9 mouse cellular contexts compared by ENCODE assay signal in genomic region chr11:32693431-32694141, GRCm38 (mm10). TPM values are rescaled to one million over a fixed set of nuclear protein-coding genes. Genes with fewer than 3 reads are reported as not detected.
DNase-seq lines count a peak whose midpoint lies in the region; TF ChIP-seq lines count a peak whose summit lies in the region.
"Had no signal": no experiment of that assay in that cellular context is flagged by ENCODE, and none has a peak within 500 bp of the region (broad histone marks: within the 10 kb centered on the region; RNA-seq: fewer than 3 reads in every experiment).

No protein-coding gene starts in this region.

- H3K4me3 ChIP-seq in kidney, adult 2 months (ENCODE audit: insufficient read depth, low read depth, low read length): no peak overlapping the region
- H3K4me3 ChIP-seq in C2C12 (ENCODE audit: insufficient read depth, poor library complexity, severe bottlenecking): no peak overlapping the region
- H3K4me3 ChIP-seq: embryonic facial prominence, embryonic 13.5 days; megakaryocyte, embryonic 14.5 days had no signal

- no peak for TF ChIP-seq POLR2A in kidney, adult 2 months (IDR thresholded peaks at IDR 0.05; ENCODE audit: low read depth, low read length)

- DNase-seq in kidney, adult 2 months: no peak
- DNase-seq in kidney, postnatal 36 days: no peak
- peak; percentile 29 for DNase-seq in Muller cell, postnatal 12 days (ENCODE audit: inconsistent ontology term)
- DNase-seq in induced T-regulatory cell, adult 2 months (ENCODE audit: low read depth): peak; percentile 45
- DNase-seq in urinary bladder, postnatal 25 days (ENCODE audit: low spot score): no peak
- DNase-seq in left cerebral cortex, postnatal 10 days (ENCODE audit: extremely low spot score in 1 of 2, low spot score in 2 of 2): no peak

- TF ChIP-seq CTCF in kidney, adult 2 months (conservative IDR thresholded peaks at IDR 0.05; ENCODE audit: insufficient read depth, insufficient read length, low read depth, low read length): peak; percentile 43
- TF ChIP-seq CTCF in C2C12 (IDR thresholded peaks at IDR 0.05; ENCODE audit: control insufficient read depth, insufficient read depth, insufficient read length): peak; percentile 0

- H3K4me1 ChIP-seq in kidney, adult 2 months (ENCODE audit: control insufficient read depth, insufficient read depth, low read length): peaks cover 35% of the 10 kb centered on the region

- H3K36me3 ChIP-seq in kidney, adult 2 months (ENCODE audit: control insufficient read depth, insufficient read depth, low read length): no peaks in the 10 kb centered on the region
- no peaks in the 10 kb centered on the region for H3K36me3 ChIP-seq in C2C12 (ENCODE audit: control insufficient read depth, insufficient read depth)
- H3K36me3 ChIP-seq: embryonic facial prominence, embryonic 13.5 days had no signal

- H3K79me2 ChIP-seq in C2C12 (ENCODE audit: control insufficient read depth, insufficient read depth): peaks cover 92% of the 10 kb centered on the region

- no peak overlapping the region for H3K27ac ChIP-seq in kidney, adult 2 months (ENCODE audit: insufficient read depth, low read depth, low read length)

- WGBS in kidney, adult 2 months: 30% methylated on average over 7 of the region's 7 CpGs

- no peaks in the 10 kb centered on the region for H3K27me3 ChIP-seq in kidney, adult 2 months (replicated peaks; ENCODE audit: control insufficient read depth, insufficient read depth, low read length)
- H3K27me3 ChIP-seq in C2C12 (ENCODE audit: control insufficient read depth, insufficient read depth, insufficient read length): no peaks in the 10 kb centered on the region
- H3K27me3 ChIP-seq: embryonic facial prominence, embryonic 13.5 days; megakaryocyte, embryonic 14.5 days had no signal

- intact Hi-C loops in left cerebral cortex, postnatal 10 days (cut with DNase I): no loop called here

- H3K79me3 ChIP-seq in C2C12 (ENCODE audit: low read depth): peaks cover 80% of the 10 kb centered on the region

- H3ac ChIP-seq in C2C12 (ENCODE audit: control insufficient read depth, insufficient read length, low read depth): no peak overlapping the region

TF ChIP-seq in C2C12, 6 proteins besides CTCF, POLR2A, EP300 and RAD21:
- TF ChIP-seq CEBPB (IDR thresholded peaks at IDR 0.05; ENCODE audit: low read depth): no peak
- no peak for TF ChIP-seq MYOG (IDR thresholded peaks at IDR 0.05; ENCODE audit: control insufficient read depth, extremely low read depth, insufficient read length)
- no peak for TF ChIP-seq MYOD1 (IDR thresholded peaks at IDR 0.05; ENCODE audit: control insufficient read depth, insufficient read length, low read depth)
- TF ChIP-seq FOSL1 (IDR thresholded peaks at IDR 0.05; ENCODE audit: insufficient read depth, low read length, poor library complexity, severe bottlenecking): no peak
- TF ChIP-seq MAX (IDR thresholded peaks at IDR 0.05): no peak
- no peak for TF ChIP-seq USF1 (IDR thresholded peaks at IDR 0.05; ENCODE audit: low read depth)

RNA-seq across cellular contexts. Expression of gene Fbxw11, which starts 51.1 kb away (rescaled TPM):
- polyA plus RNA-seq in kidney, adult 2 months (2012; rRNA removed): 62.2 and 63.7 TPM in 2 replicates
- polyA plus RNA-seq in C2C12 (2012; fragmentation: generic; extraction: Trizol): 38.8 TPM
- 100 to 1,000 TPM; 116 to 119 TPM for total RNA-seq in left cerebral cortex, postnatal 10 days (2021)

Comparison
In these comparisons a context has a peak if more than half of its experiments do, and no peak if none do; other contexts are left out.
1. DNase-seq: peak in Muller cell, postnatal 12 days (single experiment) and induced T-regulatory cell, adult 2 months (single experiment); none in kidney, adult 2 months (single experiment), kidney, postnatal 36 days (0 of 2), urinary bladder, postnatal 25 days (single experiment) and left cerebral cortex, postnatal 10 days (0 of 2).